In genomic region chr2:32586871-32587351, GRCm38 (mm10) we compare ENCODE assay signal across 8 mouse cellular contexts. TPM values are rescaled to one million over a fixed set of nuclear protein-coding genes. Genes with fewer than 3 reads are reported as not detected.
DNase-seq lines count a peak whose midpoint lies in the region; ATAC-seq and TF ChIP-seq lines count a peak whose summit lies in the region.

Gene St6galnac4, plus strand, starts transcription at chr2:32587095.

- WGBS in forebrain, embryonic 10.5 days, result under 1% methylated on average over 38 of the region's 38 CpGs
- under 1% methylated on average over 38 of the region's 38 CpGs for WGBS in heart, embryonic 14.5 days
- WGBS in liver, embryonic 14.5 days (ENCODE audit: insufficient replicate concordance), result 1% methylated on average over 38 of the region's 38 CpGs
- WGBS in stomach, embryonic 16.5 days, result under 1% methylated on average over 38 of the region's 38 CpGs

- H3K27me3 ChIP-seq in CH12.LX (replicated peaks), result no peaks in the 10 kb centered on the region
- peaks cover 40% of the 10 kb centered on the region for H3K27me3 ChIP-seq in forebrain, embryonic 10.5 days (ENCODE audit: poor library complexity, severe bottlenecking)
- H3K27me3 ChIP-seq in heart, embryonic 14.5 days (ENCODE audit: control insufficient read depth, insufficient read depth, low read length), result 0 out of 2 replicates have a peak, but pooled peaks cover 3% of the 10 kb centered on the region
- H3K27me3 ChIP-seq in liver, embryonic 14.5 days (ENCODE audit: control insufficient read depth, insufficient read depth, low read length), result no peaks in the 10 kb centered on the region
- no peaks in the 10 kb centered on the region for H3K27me3 ChIP-seq in stomach, embryonic 16.5 days (ENCODE audit: control insufficient read depth, insufficient read depth, low read length)

- DNase-seq in CH12.LX (ENCODE audit: extremely low read depth), result peak; percentile 93
- DNase-seq in c-Kit-positive CD71-negative TER-119-negative erythroid progenitor cells, embryonic 14.5 days (ENCODE audit: low read depth), result peak; percentile 93
- peak; percentile 94 for DNase-seq in forebrain, embryonic 10.5 days (ENCODE audit: extremely low spot score, low spot score)
- DNase-seq in kidney, postnatal 14 days, result peak; percentile 94
- peak; percentile 75 to 78 (median 76) for DNase-seq in liver, embryonic 14.5 days (ENCODE audit: low read depth in 3 of 3, low spot score in 3 of 3)
- DNase-seq in neural tube, embryonic 10.5 days (ENCODE audit: extremely low spot score, low spot score), result peak; percentile 93

- H3K4me3 ChIP-seq in CH12.LX (replicated peaks in 1 of 3; ENCODE audit: low read depth in 2 of 3, low read length in 2 of 3, poor library complexity in 1 of 3), result peak within 1 kb of the TSS; percentile 72 to 97 (median 82)
- peak within 1 kb of the TSS; percentile 62 for H3K4me3 ChIP-seq in forebrain, embryonic 10.5 days
- H3K4me3 ChIP-seq in heart, embryonic 14.5 days (ENCODE audit: control insufficient read depth in 1 of 2, insufficient read depth in 1 of 2, low read depth in 1 of 2, low read length in 2 of 2), result peak within 1 kb of the TSS; percentile 66 to 78
- peak within 1 kb of the TSS; percentile 59 to 84 for H3K4me3 ChIP-seq in liver, embryonic 14.5 days (ENCODE audit: insufficient read depth in 1 of 2, low read depth in 2 of 2, low read length in 2 of 2)
- peak within 1 kb of the TSS; percentile 64 for H3K4me3 ChIP-seq in stomach, embryonic 16.5 days (replicated peaks; ENCODE audit: low read length)

- peaks cover 20 to 35% of the 10 kb centered on the region in 2 experiments for H3K4me1 ChIP-seq in CH12.LX (ENCODE audit: control insufficient read depth in 1 of 2, insufficient read depth in 2 of 2)
- H3K4me1 ChIP-seq in forebrain, embryonic 10.5 days, result peaks cover 52% of the 10 kb centered on the region
- H3K4me1 ChIP-seq in heart, embryonic 14.5 days (ENCODE audit: control insufficient read depth in 2 of 2, insufficient read depth in 2 of 2, low read length in 2 of 2), result peaks cover 28 to 29% of the 10 kb centered on the region in 2 experiments
- H3K4me1 ChIP-seq in liver, embryonic 14.5 days (replicated peaks; ENCODE audit: control insufficient read depth in 2 of 2, insufficient read depth in 2 of 2, low read length in 1 of 2), result peaks cover 4 to 24% of the 10 kb centered on the region in 2 experiments; a peak in 3 of 4 replicates
- H3K4me1 ChIP-seq in stomach, embryonic 16.5 days (ENCODE audit: control insufficient read depth, insufficient read depth, low read length), result peaks cover 18% of the 10 kb centered on the region

- H3K27ac ChIP-seq in CH12.LX (ENCODE audit: insufficient read depth, low read depth), result peak within 1 kb of the TSS; percentile 67
- peak within 1 kb of the TSS; percentile 83 for H3K27ac ChIP-seq in forebrain, embryonic 10.5 days
- H3K27ac ChIP-seq in heart, embryonic 14.5 days (replicated peaks in 1 of 2; ENCODE audit: control insufficient read depth in 1 of 2, insufficient read depth in 1 of 2, low read depth in 2 of 2, low read length in 2 of 2), result peak within 1 kb of the TSS; percentile 88 to 89
- H3K27ac ChIP-seq in liver, embryonic 14.5 days, result no peak within 1 kb of the TSS
- H3K27ac ChIP-seq in stomach, embryonic 16.5 days (ENCODE audit: low read length), result peak within 1 kb of the TSS; percentile 76

- TF ChIP-seq RAD21 in CH12.LX (IDR thresholded peaks at IDR 0.05; ENCODE audit: low read depth, low read length), result no peak

- no peaks in the 10 kb centered on the region for H3K9me3 ChIP-seq in CH12.LX (replicated peaks; ENCODE audit: low read length)
- H3K9me3 ChIP-seq in forebrain, embryonic 10.5 days, result no peaks in the 10 kb centered on the region
- no peaks in the 10 kb centered on the region for H3K9me3 ChIP-seq in heart, embryonic 14.5 days (ENCODE audit: control insufficient read depth, low read length)
- no peaks in the 10 kb centered on the region for H3K9me3 ChIP-seq in liver, embryonic 14.5 days (ENCODE audit: control insufficient read depth, low read length)
- no peaks in the 10 kb centered on the region for H3K9me3 ChIP-seq in stomach, embryonic 16.5 days (replicated peaks; ENCODE audit: control insufficient read depth, low read length)

- peak; percentile 79 for TF ChIP-seq POLR2A in CH12.LX (IDR thresholded peaks at IDR 0.05; ENCODE audit: low read depth, low read length)

- peaks cover 34% of the 10 kb centered on the region for H3K79me2 ChIP-seq in CH12.LX (replicated peaks; ENCODE audit: control insufficient read depth, extremely low read depth, insufficient read depth, poor library complexity, severe bottlenecking)

- peak; percentile 84 for ATAC-seq in heart, embryonic 14.5 days (ENCODE audit: insufficient number of reproducible peaks, insufficient read depth, low FRiP score, low read depth)
- ATAC-seq in liver, embryonic 14.5 days (ENCODE audit: insufficient read depth), result peak; percentile 86
- peak; percentile 90 for ATAC-seq in stomach, embryonic 16.5 days (ENCODE audit: insufficient read depth, low FRiP score)

- peaks cover 13 to 27% of the 10 kb centered on the region in 2 experiments for H3K36me3 ChIP-seq in CH12.LX (replicated peaks in 1 of 2; ENCODE audit: control insufficient read depth in 1 of 2, insufficient read depth in 1 of 2, low read length in 1 of 2)
- no peaks in the 10 kb centered on the region for H3K36me3 ChIP-seq in forebrain, embryonic 10.5 days (replicated peaks)
- H3K36me3 ChIP-seq in heart, embryonic 14.5 days (ENCODE audit: control insufficient read depth, insufficient read depth, low read length), result peaks cover 17% of the 10 kb centered on the region
- no peaks in the 10 kb centered on the region for H3K36me3 ChIP-seq in liver, embryonic 14.5 days (replicated peaks; ENCODE audit: control insufficient read depth, insufficient read depth, low read depth)
- H3K36me3 ChIP-seq in stomach, embryonic 16.5 days (ENCODE audit: control insufficient read depth, insufficient read depth, low read length), result no peaks in the 10 kb centered on the region

- TF ChIP-seq EP300 in CH12.LX (IDR thresholded peaks at IDR 0.05; ENCODE audit: low read length), result no peak
- TF ChIP-seq EP300 in liver, embryonic 14.5 days (IDR thresholded peaks at IDR 0.05; ENCODE audit: low read depth), result no peak

- H3K9ac ChIP-seq in CH12.LX (ENCODE audit: insufficient read depth, low read depth), result peak within 1 kb of the TSS; percentile 81
- H3K9ac ChIP-seq in heart, embryonic 14.5 days (ENCODE audit: low read length), result peak within 1 kb of the TSS; percentile 82
- peak within 1 kb of the TSS; percentile 63 for H3K9ac ChIP-seq in liver, embryonic 14.5 days (replicated peaks)
- peak within 1 kb of the TSS; percentile 79 for H3K9ac ChIP-seq in stomach, embryonic 16.5 days (ENCODE audit: low read length)

- dilution Hi-C loops in CH12.LX (cut with MboI; ENCODE audit: extremely low pct_ligation_motif_present, extremely low pct_unique_long_range_greater_than_20kb, low sequenced_read_pairs), result no loop called here

- in situ Hi-C loops in CH12.LX (cut with MboI; ENCODE audit: low pct_ligation_motif_present, low pct_unique_long_range_greater_than_20kb, low sequenced_read_pairs), result loop anchor here (5.0 kb wide), 1 partner anchor 95 kb away; no protein-coding TSS in a partner anchor

- peak within 1 kb of the TSS; percentile 86 for H3K4me2 ChIP-seq in CH12.LX (ENCODE audit: insufficient read depth, low read depth, poor library complexity, severe bottlenecking)
- peak within 1 kb of the TSS; percentile 89 for H3K4me2 ChIP-seq in heart, embryonic 14.5 days (ENCODE audit: low read length)
- H3K4me2 ChIP-seq in liver, embryonic 14.5 days (ENCODE audit: low read depth), result peak within 1 kb of the TSS; percentile 85
- H3K4me2 ChIP-seq in stomach, embryonic 16.5 days (ENCODE audit: low read depth, low read length), result peak within 1 kb of the TSS; percentile 71

- TF ChIP-seq CTCF in CH12.LX (conservative IDR thresholded peaks at IDR 0.05 in 1 of 2, IDR thresholded peaks at IDR 0.05 in 1 of 2; ENCODE audit: low read depth in 2 of 2, low read length in 2 of 2), result peak in 1 of 2 experiments; percentile 59; a peak in 2 of 4 replicates
- peak; percentile 49 for TF ChIP-seq CTCF in liver, embryonic 14.5 days (IDR thresholded peaks at IDR 0.05; ENCODE audit: low read depth)

TF ChIP-seq in CH12.LX, 34 proteins besides CTCF, POLR2A, EP300 and RAD21 (continues in another document):
- TF ChIP-seq USF1 (IDR thresholded peaks at IDR 0.05; ENCODE audit: low read depth, low read length), result no peak
- TF ChIP-seq TBP (conservative IDR thresholded peaks at IDR 0.05; ENCODE audit: low read depth, low read length), result no peak
- TF ChIP-seq ELF1 (IDR thresholded peaks at IDR 0.05; ENCODE audit: low read depth, low read length), result peak; percentile 59
- no peak for TF ChIP-seq MYC (IDR thresholded peaks at IDR 0.05; ENCODE audit: low read depth, low read length)
- peak; percentile 64; the same call in 1 of the 2 replicates for TF ChIP-seq MAZ (IDR thresholded peaks at IDR 0.05; ENCODE audit: low read depth, low read length)
- no peak for TF ChIP-seq MAX (IDR thresholded peaks at IDR 0.05; ENCODE audit: low read length)
- peak; percentile 48; the same call in 1 of the 2 replicates for TF ChIP-seq MXI1 (IDR thresholded peaks at IDR 0.05; ENCODE audit: low read depth, low read length)
- TF ChIP-seq E2F4 (IDR thresholded peaks at IDR 0.05; ENCODE audit: insufficient replicate concordance, low read depth, low read length), result no peak
- no peak for TF ChIP-seq GABPA (IDR thresholded peaks at IDR 0.05; ENCODE audit: insufficient replicate concordance, low read depth, low read length)
- peak; percentile 70 for TF ChIP-seq NELFE (IDR thresholded peaks at IDR 0.05; ENCODE audit: low read depth, low read length)
- no peak for TF ChIP-seq HCFC1 (IDR thresholded peaks at IDR 0.05; ENCODE audit: low read depth, low read length)
- TF ChIP-seq JUND (conservative IDR thresholded peaks at IDR 0.05; ENCODE audit: low read depth, low read length), result no peak
- TF ChIP-seq POLR2AphosphoS2 (IDR thresholded peaks at IDR 0.05; ENCODE audit: low read depth, low read length), result no peak
- 0 out of 2 replicates have a peak, but pooled peaks have one; percentile 10 for TF ChIP-seq CHD1 (IDR thresholded peaks at IDR 0.05; ENCODE audit: low read depth, low read length)
- no peak; the same call in 1 of the 2 replicates for TF ChIP-seq MEF2A (IDR thresholded peaks at IDR 0.05; ENCODE audit: borderline replicate concordance, low read depth, low read length)
- no peak for TF ChIP-seq CHD2 (IDR thresholded peaks at IDR 0.05; ENCODE audit: low read length)

RNA-seq across cellular contexts. Expression of gene St6galnac4, which starts in this region (rescaled TPM):
- total RNA-seq in CH12.LX (2012; rRNA removed), result 51.9 and 57.4 TPM in 2 replicates
- total RNA-seq in CH12.LX (2014; rRNA removed), result 45.9 and 58.3 TPM in 2 replicates
- polyA plus RNA-seq in CH12.LX (2012; ENCODE audit: insufficient read length, low read depth), result 81.7 and 87.0 TPM in 2 replicates
- 15.7 and 17.6 TPM in 2 replicates for polyA plus RNA-seq in forebrain, embryonic 10.5 days (2016; fragmentation: Nextera tagmentation; extraction: Ambion mirVana)
- polyA plus RNA-seq in heart, embryonic 14.5 days (2014; fragmentation: Nextera tagmentation; extraction: Ambion mirVana), result 33.4 and 35.7 TPM in 2 replicates
- polyA plus RNA-seq in liver, embryonic 14.5 days (2012; rRNA removed), result 5.4 and 5.6 TPM in 2 replicates
- polyA plus RNA-seq in liver, embryonic 14.5 days (2014; fragmentation: Nextera tagmentation; extraction: Ambion mirVana), result 6.2 and 6.8 TPM in 2 replicates
- polyA plus RNA-seq in stomach, embryonic 16.5 days (2015; fragmentation: Nextera tagmentation; extraction: Ambion mirVana), result 19.8 and 22.9 TPM in 2 replicates
